Mouse (Mus musculus): ENCODE measurements at regions not wholly inside any gene's neighbourhood (a gene's known extent, or its start where the extent isn't known, plus 50 kb on each side); places are given as distances from the start of the nearest gene placed in this dataset.

DNA sequence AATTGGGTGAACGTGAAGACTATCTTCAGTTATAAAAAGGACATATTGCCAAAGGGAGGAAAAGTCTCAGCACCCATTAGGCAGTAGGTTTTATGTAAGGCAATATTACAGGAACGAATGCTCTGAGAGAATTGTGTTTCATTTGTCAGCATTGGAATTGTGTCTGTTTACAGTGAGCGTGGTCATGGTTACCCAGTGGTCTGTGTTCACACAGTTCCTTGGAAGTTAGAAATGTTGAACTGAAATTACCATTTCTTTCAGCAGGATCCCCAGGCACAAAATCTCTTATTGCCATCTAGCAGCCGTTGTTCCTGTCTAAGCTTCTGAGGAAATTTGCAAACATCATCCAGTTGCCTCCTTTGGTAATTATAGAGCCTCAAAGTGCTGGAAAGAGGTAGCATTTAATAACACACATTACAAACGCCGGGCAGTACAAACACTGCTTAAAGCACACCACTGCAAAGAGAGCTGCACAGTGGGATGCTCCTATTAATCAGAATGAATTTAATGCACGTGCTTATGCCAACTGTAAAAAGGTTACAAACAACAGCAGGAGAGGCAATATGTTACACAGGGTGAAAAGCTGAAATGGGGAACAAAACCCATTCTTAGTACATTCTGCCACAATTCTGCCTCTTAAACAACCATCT, 555.4 kb upstream of the Marcks start:
- Histone ChIP-seq H3K27ac (ENCODE audit: control insufficient read depth, insufficient read depth, low read length) (no peak overlapping the region), H3K27me3 (ENCODE audit: control insufficient read depth, insufficient read depth, low read length) (no peaks in the 10 kb centered on the region), H3K36me3 (ENCODE audit: control insufficient read depth, insufficient read depth, low read length) (no peaks in the 10 kb centered on the region), H3K4me3 (ENCODE audit: control insufficient read depth, insufficient read depth, low read length) (no peak overlapping the region), H3K4me1 (replicated peaks; ENCODE audit: control insufficient read depth, insufficient read depth, low read length) (no peaks in the 10 kb centered on the region)
- 89% methylated on average over 7 of the region's 7 CpGs for WGBS
- TF ChIP-seq CTCF (IDR thresholded peaks at IDR 0.05; ENCODE audit: borderline replicate concordance, control insufficient read depth, extremely low read depth, insufficient read depth, low read length, poor library complexity) (no peak), POLR2A (IDR thresholded peaks at IDR 0.05; ENCODE audit: control insufficient read depth, extremely low read depth, insufficient read depth, low read length, poor library complexity) (no peak)
- no peak for DNase-seq

DNA sequence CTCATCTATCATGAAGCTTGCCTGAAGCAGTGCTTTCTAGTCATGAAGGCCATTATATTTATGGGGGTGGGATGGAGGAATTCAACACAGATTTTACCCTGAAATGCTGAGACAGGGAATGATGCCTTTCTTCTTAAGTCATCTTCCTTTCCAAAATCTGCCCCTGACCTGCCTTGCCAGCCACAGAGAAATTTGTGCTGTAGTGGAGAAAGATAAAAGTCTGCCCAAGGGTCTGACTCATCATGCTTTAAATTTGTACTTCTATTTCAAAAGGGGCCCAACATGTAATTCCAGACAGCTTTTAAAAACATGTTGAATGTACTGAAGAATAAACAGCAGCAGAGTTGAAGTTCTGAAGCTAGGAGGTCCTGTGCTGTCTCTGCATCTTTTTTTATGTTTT, 554.1 kb upstream of the Marcks start:
- TF ChIP-seq CTCF (IDR thresholded peaks at IDR 0.05; ENCODE audit: borderline replicate concordance, control insufficient read depth, extremely low read depth, insufficient read depth, low read length, poor library complexity) (no peak), POLR2A (IDR thresholded peaks at IDR 0.05; ENCODE audit: control insufficient read depth, extremely low read depth, insufficient read depth, low read length, poor library complexity) (no peak)
- Histone ChIP-seq H3K36me3 (ENCODE audit: control insufficient read depth, insufficient read depth, low read length) (no peaks in the 10 kb centered on the region), H3K27ac (ENCODE audit: control insufficient read depth, insufficient read depth, low read length) (no peak overlapping the region), H3K4me3 (ENCODE audit: control insufficient read depth, insufficient read depth, low read length) (no peak overlapping the region), H3K4me1 (replicated peaks; ENCODE audit: control insufficient read depth, insufficient read depth, low read length) (no peaks in the 10 kb centered on the region), H3K27me3 (ENCODE audit: control insufficient read depth, insufficient read depth, low read length) (no peaks in the 10 kb centered on the region)
- no peak for DNase-seq

DNA sequence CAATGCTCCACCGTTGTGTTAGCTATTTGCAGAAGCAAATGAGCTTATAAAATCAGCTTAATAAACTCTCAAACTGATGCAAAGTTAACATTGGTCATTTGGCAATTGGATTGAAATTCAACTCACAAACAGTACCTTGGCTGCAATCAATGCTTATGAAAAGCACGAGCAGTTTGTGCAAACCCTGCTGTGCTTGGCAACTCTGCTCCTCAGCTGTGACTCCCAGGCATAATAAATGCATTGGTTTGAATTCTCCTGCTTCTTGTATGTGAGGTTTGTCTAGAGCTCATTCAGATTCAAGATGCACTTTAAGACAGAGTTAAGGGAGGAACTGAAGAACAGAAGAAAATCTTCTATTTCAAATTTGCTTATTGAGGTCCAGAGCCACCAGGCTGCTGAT, 553.2 kb upstream of the Marcks start:
- WGBS = 92% methylated on average over 2 of the region's 2 CpGs
- no peaks in the 10 kb centered on the region for H3K4me1 ChIP-seq (replicated peaks; ENCODE audit: control insufficient read depth, insufficient read depth, low read length)
- H3K27ac ChIP-seq (ENCODE audit: control insufficient read depth, insufficient read depth, low read length) = no peak overlapping the region
- H3K4me3 ChIP-seq (ENCODE audit: control insufficient read depth, insufficient read depth, low read length) = no peak overlapping the region
- H3K27me3 ChIP-seq (ENCODE audit: control insufficient read depth, insufficient read depth, low read length) = no peaks in the 10 kb centered on the region
- no peak for DNase-seq
- no peaks in the 10 kb centered on the region for H3K36me3 ChIP-seq (ENCODE audit: control insufficient read depth, insufficient read depth, low read length)
- TF ChIP-seq POLR2A (IDR thresholded peaks at IDR 0.05; ENCODE audit: control insufficient read depth, extremely low read depth, insufficient read depth, low read length, poor library complexity) (no peak), CTCF (IDR thresholded peaks at IDR 0.05; ENCODE audit: borderline replicate concordance, control insufficient read depth, extremely low read depth, insufficient read depth, low read length, poor library complexity) (no peak)

DNA sequence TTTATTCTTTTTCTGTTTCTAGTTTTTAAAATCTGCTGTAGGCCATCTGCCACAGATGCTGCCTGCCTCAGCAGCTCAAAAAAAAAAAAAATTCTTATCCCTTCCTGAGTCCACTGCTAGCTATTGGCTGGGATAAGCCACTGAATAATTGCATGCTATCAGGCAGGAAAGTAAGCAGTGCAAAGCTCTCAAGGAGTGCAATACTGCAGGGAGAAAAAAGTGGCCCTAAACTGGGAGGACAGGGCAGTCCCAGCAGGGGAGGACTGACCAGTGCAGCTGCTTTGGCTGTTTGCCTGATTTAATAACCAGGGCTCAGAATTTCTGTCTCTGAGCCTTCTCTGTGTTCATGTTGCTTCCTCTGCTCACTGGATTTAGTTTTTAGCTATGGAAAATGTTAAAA, 544.4 kb upstream of the Marcks start:
- Histone ChIP-seq H3K27me3 (ENCODE audit: control insufficient read depth, insufficient read depth, low read length) (no peaks in the 10 kb centered on the region), H3K4me1 (replicated peaks; ENCODE audit: control insufficient read depth, insufficient read depth, low read length) (no peaks in the 10 kb centered on the region), H3K36me3 (ENCODE audit: control insufficient read depth, insufficient read depth, low read length) (no peaks in the 10 kb centered on the region), H3K4me3 (ENCODE audit: control insufficient read depth, insufficient read depth, low read length) (no peak overlapping the region), H3K27ac (ENCODE audit: control insufficient read depth, insufficient read depth, low read length) (no peak overlapping the region)
- TF ChIP-seq CTCF (IDR thresholded peaks at IDR 0.05; ENCODE audit: borderline replicate concordance, control insufficient read depth, extremely low read depth, insufficient read depth, low read length, poor library complexity) (no peak), POLR2A (IDR thresholded peaks at IDR 0.05; ENCODE audit: control insufficient read depth, extremely low read depth, insufficient read depth, low read length, poor library complexity) (no peak)
- no peak for DNase-seq

DNA sequence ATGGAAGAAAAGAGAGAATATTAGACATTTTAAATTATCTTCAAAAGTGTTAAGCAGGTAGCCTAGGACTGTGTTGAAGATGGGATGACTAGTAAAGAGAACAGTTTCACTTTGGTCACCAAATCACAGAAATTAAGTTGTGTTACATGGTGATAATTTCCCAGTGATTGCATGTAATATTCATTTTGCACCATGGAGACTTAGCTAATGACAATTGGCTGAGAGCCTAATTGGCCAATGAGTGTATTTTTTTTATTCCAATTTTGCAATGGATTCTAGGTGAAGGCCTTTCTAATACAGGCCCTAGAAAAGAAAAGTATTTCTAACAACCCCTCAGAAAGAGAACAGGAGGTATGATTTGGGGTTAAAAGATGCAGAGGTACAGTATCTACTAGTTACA, 541.9 kb upstream of the Marcks start:
- TF ChIP-seq CTCF (IDR thresholded peaks at IDR 0.05; ENCODE audit: borderline replicate concordance, control insufficient read depth, extremely low read depth, insufficient read depth, low read length, poor library complexity) (no peak), POLR2A (IDR thresholded peaks at IDR 0.05; ENCODE audit: control insufficient read depth, extremely low read depth, insufficient read depth, low read length, poor library complexity) (no peak)
- no peaks in the 10 kb centered on the region for H3K36me3 ChIP-seq (ENCODE audit: control insufficient read depth, insufficient read depth, low read length)
- no peak overlapping the region for H3K4me3 ChIP-seq (ENCODE audit: control insufficient read depth, insufficient read depth, low read length)
- DNase-seq = no peak
- no peak overlapping the region for H3K27ac ChIP-seq (ENCODE audit: control insufficient read depth, insufficient read depth, low read length)
- H3K4me1 ChIP-seq (replicated peaks; ENCODE audit: control insufficient read depth, insufficient read depth, low read length) = no peaks in the 10 kb centered on the region
- H3K27me3 ChIP-seq (ENCODE audit: control insufficient read depth, insufficient read depth, low read length) = no peaks in the 10 kb centered on the region

DNA sequence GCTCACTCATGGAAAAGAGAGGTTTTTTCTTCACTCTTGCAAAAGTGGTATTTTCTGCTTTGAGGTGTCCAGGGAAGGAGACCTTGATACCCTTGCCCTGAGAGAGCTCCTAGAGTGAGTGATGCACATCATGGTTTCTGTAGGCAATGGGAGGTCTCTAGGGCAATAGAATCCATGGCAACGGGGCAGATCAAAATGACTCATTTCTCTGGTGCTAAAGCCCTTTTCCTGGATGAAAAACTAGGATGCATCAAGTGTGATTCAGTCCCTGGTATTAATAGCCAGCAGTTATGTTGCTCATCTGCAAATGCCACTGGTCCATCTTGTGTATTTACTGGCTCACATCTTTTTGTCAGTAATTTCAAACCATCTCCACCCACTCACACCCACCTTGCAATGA, 539.1 kb upstream of the Marcks start:
- H3K4me1 ChIP-seq (replicated peaks; ENCODE audit: control insufficient read depth, insufficient read depth, low read length) = no peaks in the 10 kb centered on the region
- TF ChIP-seq CTCF (IDR thresholded peaks at IDR 0.05; ENCODE audit: borderline replicate concordance, control insufficient read depth, extremely low read depth, insufficient read depth, low read length, poor library complexity) (no peak), POLR2A (IDR thresholded peaks at IDR 0.05; ENCODE audit: control insufficient read depth, extremely low read depth, insufficient read depth, low read length, poor library complexity) (no peak)
- DNase-seq = no peak
- H3K36me3 ChIP-seq (ENCODE audit: control insufficient read depth, insufficient read depth, low read length) = no peaks in the 10 kb centered on the region
- 90% methylated on average over 1 of the region's 1 CpGs for WGBS
- no peaks in the 10 kb centered on the region for H3K27me3 ChIP-seq (ENCODE audit: control insufficient read depth, insufficient read depth, low read length)
- no peak overlapping the region for H3K4me3 ChIP-seq (ENCODE audit: control insufficient read depth, insufficient read depth, low read length)
- H3K27ac ChIP-seq (ENCODE audit: control insufficient read depth, insufficient read depth, low read length) = no peak overlapping the region

DNA sequence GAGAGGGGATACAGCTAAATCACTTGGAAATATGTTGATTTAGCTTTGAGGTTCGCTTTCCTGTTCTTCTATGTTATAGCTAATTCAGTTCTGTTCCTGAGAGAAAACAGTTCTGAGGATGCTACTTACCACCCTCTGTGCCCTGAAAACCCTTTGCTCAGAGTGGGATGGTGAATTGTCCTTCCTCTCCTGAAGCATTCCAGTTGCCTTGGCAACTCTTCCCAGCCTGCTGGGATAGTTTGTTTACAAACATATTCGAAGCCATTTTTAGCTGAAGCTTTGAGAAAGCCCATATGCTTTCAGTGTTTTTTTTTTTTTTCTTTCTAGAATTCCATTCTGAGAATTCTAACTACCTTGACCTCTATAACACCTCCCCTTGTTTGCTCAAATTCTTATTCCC, 530.1 kb upstream of the Marcks start:
- no peaks in the 10 kb centered on the region for H3K36me3 ChIP-seq (ENCODE audit: control insufficient read depth, insufficient read depth, low read length)
- 91% methylated on average over 2 of the region's 2 CpGs for WGBS
- no peak for DNase-seq
- H3K4me1 ChIP-seq (replicated peaks; ENCODE audit: control insufficient read depth, insufficient read depth, low read length) = no peaks in the 10 kb centered on the region
- no peak for TF ChIP-seq CTCF (IDR thresholded peaks at IDR 0.05; ENCODE audit: borderline replicate concordance, control insufficient read depth, extremely low read depth, insufficient read depth, low read length, poor library complexity)
- no peak for TF ChIP-seq POLR2A (IDR thresholded peaks at IDR 0.05; ENCODE audit: control insufficient read depth, extremely low read depth, insufficient read depth, low read length, poor library complexity)
- no peak overlapping the region for H3K4me3 ChIP-seq (ENCODE audit: control insufficient read depth, insufficient read depth, low read length)
- no peaks in the 10 kb centered on the region for H3K27me3 ChIP-seq (ENCODE audit: control insufficient read depth, insufficient read depth, low read length)
- no peak overlapping the region for H3K27ac ChIP-seq (ENCODE audit: control insufficient read depth, insufficient read depth, low read length)

All from thymus, adult 2 months (tissue).